Mouse (Mus musculus) limb, embryonic 10.5 days (tissue): ENCODE measurements around the gene Rin2. TPM values are rescaled to one million over a fixed set of nuclear protein-coding genes. Genes with fewer than 3 reads are reported as not detected.
A peak's percentile ranks its signal among the peaks of the same experiment; 100 is the strongest.

Experiments
- DNase-seq: peaks from one replicate; pipeline ENCODE4 v3.0.0-alpha.2; 2017; ENCODE audit warnings: low spot score
- H3K27ac ChIP-seq: fragments of 300-500 bp; sonication (generic); 2 replicates; pipeline ENCODE4 v1.5.1; 2016; ENCODE audit warnings: mild to moderate bottlenecking
- H3K27me3 ChIP-seq: fragments of 300-500 bp; sonication (generic); 2 replicates; pipeline ENCODE4 v1.6.1; 2016; ENCODE audit warnings: low read depth, mild to moderate bottlenecking; ENCODE audit not compliant: poor library complexity, severe bottlenecking
- H3K36me3 ChIP-seq: fragments of 300-500 bp; sonication (generic); 2 replicates; pipeline ENCODE4 v1.6.1; 2016; ENCODE audit warnings: mild to moderate bottlenecking, moderate library complexity
- H3K4me1 ChIP-seq: fragments of 300-500 bp; sonication (generic); 2 replicates; pipeline ENCODE4 v1.6.1; 2016
- H3K4me3 ChIP-seq: fragments of 300-500 bp; sonication (generic); 2 replicates; pipeline ENCODE4 v1.5.1; 2016; ENCODE audit warnings: mild to moderate bottlenecking, moderate library complexity
- H3K9me3 ChIP-seq: fragments of 300-500 bp; sonication (generic); replicated peaks from 2 replicates; pipeline ENCODE4 v1.6.1; 2016; ENCODE audit warnings: mild to moderate bottlenecking
- WGBS: fragments of 180-500 bp; shearing (Covaris S2); methylation state at CpG from one replicate; pipeline ENCODE4 v1.1.7; 2016; 5-methylcytosine and 5-hydroxymethylcytosine counted together
- polyA plus RNA-seq: library from polyadenylated mRNA; unstranded; fragments of >200 nt; fragmentation: Nextera tagmentation; extraction: Ambion mirVana; gene quantifications from 2 replicates; pipeline ENCODE4 v1.2.1, GENCODE M21; 2016

Rin2 gene
- polyA plus RNA-seq, result 6.3 and 11.8 TPM in 2 replicates

GRCm38 (mm10) chr2:145675142-145675755 is at the start of gene Rin2:
TSS of gene Rin2 (plus strand) at chr2:145675215.
- peak; percentile 83 for DNase-seq

GRCm38 (mm10) chr2:145631123-145631798 is 43.8 kb upstream of the Rin2 start:
- Histone ChIP-seq H3K27me3 (no peaks in the 10 kb centered on the region), H3K9me3 (no peaks in the 10 kb centered on the region), H3K36me3 (no peaks in the 10 kb centered on the region), H3K4me3 (no peak overlapping the region), H3K27ac (no peak overlapping the region), H3K4me1 (no peaks in the 10 kb centered on the region)
- 80% methylated on average over 6 of the region's 6 CpGs for WGBS
- no peak for DNase-seq

More at GRCm38 (mm10) chr2:145675142-145675755, at the start of gene Rin2:
- Histone ChIP-seq H3K4me3 (peak within 1 kb of the TSS; percentile 72), H3K9me3 (no peaks in the 10 kb centered on the region), H3K4me1 (peaks cover 38% of the 10 kb centered on the region), H3K27ac (peak within 1 kb of the TSS; percentile 86), H3K27me3 (peaks cover 10% of the 10 kb centered on the region; the same call in 1 of the 2 replicates), H3K36me3 (no peaks in the 10 kb centered on the region)
- WGBS, result under 1% methylated on average over 33 of the region's 33 CpGs

GRCm38 (mm10) chr2:145631799-145632174 is 43.2 kb upstream of the Rin2 start:
- no peak for DNase-seq
- Histone ChIP-seq H3K36me3 (no peaks in the 10 kb centered on the region), H3K4me3 (no peak overlapping the region), H3K4me1 (no peaks in the 10 kb centered on the region), H3K27me3 (no peaks in the 10 kb centered on the region), H3K9me3 (no peaks in the 10 kb centered on the region), H3K27ac (no peak overlapping the region)
- 54% methylated on average over 4 of the region's 4 CpGs for WGBS

- Histone ChIP-seq H3K4me1 (no peaks in the 10 kb centered on the region), H3K27ac (no peak overlapping the region), H3K27me3 (no peaks in the 10 kb centered on the region), H3K4me3 (no peak overlapping the region), H3K9me3 (no peaks in the 10 kb centered on the region), H3K36me3 (no peaks in the 10 kb centered on the region)
- 91% methylated on average over 5 of the region's 5 CpGs for WGBS
- DNase-seq, result no peak
These were observed 41.2 kb upstream of the Rin2 start for GRCm38 (mm10) chr2:145633811-145634210.

- Histone ChIP-seq H3K36me3 (no peaks in the 10 kb centered on the region), H3K27ac (no peak overlapping the region), H3K4me1 (peaks cover 7% of the 10 kb centered on the region), H3K4me3 (no peak overlapping the region), H3K9me3 (no peaks in the 10 kb centered on the region), H3K27me3 (no peaks in the 10 kb centered on the region)
- 76% methylated on average over 21 of the region's 21 CpGs for WGBS
- DNase-seq, result no peak
These were observed 34.6 kb upstream of the Rin2 start for GRCm38 (mm10) chr2:145640255-145640984.

GRCm38 (mm10) chr2:145655373-145655960 is 19.5 kb upstream of the Rin2 start:
- Histone ChIP-seq H3K4me3 (no peak overlapping the region), H3K9me3 (no peaks in the 10 kb centered on the region), H3K36me3 (no peaks in the 10 kb centered on the region), H3K27ac (no peak overlapping the region), H3K27me3 (no peaks in the 10 kb centered on the region), H3K4me1 (no peaks in the 10 kb centered on the region)
- 34% methylated on average over 12 of the region's 12 CpGs for WGBS
- DNase-seq, result peak; percentile 40

GRCm38 (mm10) chr2:145656121-145656520 is 18.9 kb upstream of the Rin2 start:
- Histone ChIP-seq H3K27ac (no peak overlapping the region), H3K4me3 (no peak overlapping the region), H3K4me1 (no peaks in the 10 kb centered on the region), H3K27me3 (no peaks in the 10 kb centered on the region), H3K36me3 (no peaks in the 10 kb centered on the region), H3K9me3 (no peaks in the 10 kb centered on the region)
- 71% methylated on average over 3 of the region's 3 CpGs for WGBS
- DNase-seq, result no peak

- Histone ChIP-seq H3K27me3 (no peaks in the 10 kb centered on the region), H3K36me3 (no peaks in the 10 kb centered on the region), H3K9me3 (no peaks in the 10 kb centered on the region), H3K27ac (no peak overlapping the region), H3K4me1 (no peaks in the 10 kb centered on the region), H3K4me3 (no peak overlapping the region)
- WGBS, result 73% methylated on average over 1 of the region's 1 CpGs
- no peak for DNase-seq
These were observed 18.3 kb upstream of the Rin2 start for GRCm38 (mm10) chr2:145656716-145657115.

- H3K4me3 ChIP-seq, result no peak overlapping the region
- no peak for DNase-seq
- 72% methylated on average over 7 of the region's 7 CpGs for whole genome bisulfite sequencing
These were observed 13.8 kb upstream of the Rin2 start for GRCm38 (mm10) chr2:145661242-145661641.

GRCm38 (mm10) chr2:145663899-145664298 is 11.1 kb upstream of the Rin2 start:
- no peak overlapping the region for H3K27ac ChIP-seq
- 85% methylated on average over 7 of the region's 7 CpGs for WGBS
- no peaks in the 10 kb centered on the region for H3K9me3 ChIP-seq
- DNase-seq, result no peak
- H3K4me3 ChIP-seq, result no peak overlapping the region
- no peaks in the 10 kb centered on the region for H3K4me1 ChIP-seq
- H3K36me3 ChIP-seq, result no peaks in the 10 kb centered on the region
- H3K27me3 ChIP-seq, result no peaks in the 10 kb centered on the region

More at GRCm38 (mm10) chr2:145661242-145661641, 13.8 kb upstream of the Rin2 start:
- H3K9me3 ChIP-seq, result no peaks in the 10 kb centered on the region
- H3K4me1 ChIP-seq, result no peaks in the 10 kb centered on the region
- H3K27ac ChIP-seq, result no peak overlapping the region
- H3K36me3 ChIP-seq, result no peaks in the 10 kb centered on the region
- H3K27me3 ChIP-seq, result no peaks in the 10 kb centered on the region

- H3K36me3 ChIP-seq, result no peaks in the 10 kb centered on the region
- no peak for DNase-seq
- H3K27me3 ChIP-seq, result no peaks in the 10 kb centered on the region
- 83% methylated on average over 2 of the region's 2 CpGs for WGBS
- H3K9me3 ChIP-seq, result no peaks in the 10 kb centered on the region
- no peak overlapping the region for H3K4me3 ChIP-seq
- H3K4me1 ChIP-seq, result no peaks in the 10 kb centered on the region
- no peak overlapping the region for H3K27ac ChIP-seq
These were observed 10.7 kb upstream of the Rin2 start for GRCm38 (mm10) chr2:145664311-145664710.

GRCm38 (mm10) chr2:145668135-145668534 is 6.9 kb upstream of the Rin2 start:
- no peaks in the 10 kb centered on the region for H3K36me3 ChIP-seq
- no peaks in the 10 kb centered on the region for H3K4me1 ChIP-seq
- no peak overlapping the region for H3K27ac ChIP-seq
- no peak overlapping the region for H3K4me3 ChIP-seq
- WGBS, result 75% methylated on average over 4 of the region's 4 CpGs
- no peak for DNase-seq
- H3K27me3 ChIP-seq, result no peaks in the 10 kb centered on the region
- no peaks in the 10 kb centered on the region for H3K9me3 ChIP-seq

GRCm38 (mm10) chr2:145670131-145670530 is 4.9 kb upstream of the Rin2 start:
- Histone ChIP-seq H3K4me3 (no peak overlapping the region), H3K27me3 (no peaks in the 10 kb centered on the region), H3K36me3 (no peaks in the 10 kb centered on the region), H3K4me1 (peaks cover 12% of the 10 kb centered on the region), H3K27ac (no peak overlapping the region), H3K9me3 (no peaks in the 10 kb centered on the region)
- no peak for DNase-seq
- 94% methylated on average over 4 of the region's 4 CpGs for WGBS
